Mouse (Mus musculus) myocyte (in vitro differentiated cells): ENCODE data around the gene Prss27. TPM values are rescaled to one million over a fixed set of nuclear protein-coding genes. Genes with fewer than 3 reads are reported as not detected.

Experiments used
- H3K27me3 ChIP-seq: one replicate; pipeline ENCODE4 v1.6.1; 2011; ENCODE audit not compliant: control insufficient read depth, insufficient read depth, insufficient read length
- H3K36me3 ChIP-seq: one replicate; pipeline ENCODE4 v1.6.1; 2011; ENCODE audit not compliant: control insufficient read depth, insufficient read depth
- H3K4me2 ChIP-seq: one replicate; pipeline ENCODE4 v1.6.1; 2011; ENCODE audit warnings: low read depth, control low read depth
- H3K4me3 ChIP-seq: one replicate; pipeline ENCODE4 v1.5.1; 2011; ENCODE audit warnings: mild to moderate bottlenecking, control low read depth, moderate library complexity
- H3K79me2 ChIP-seq: one replicate; pipeline ENCODE4 v1.6.1; 2011; ENCODE audit not compliant: control insufficient read depth, insufficient read depth
- H3ac ChIP-seq: one replicate; pipeline ENCODE4 v1.6.1; 2011; ENCODE audit not compliant: control insufficient read depth, insufficient read length
- CEBPB ChIP-seq: IDR thresholded peaks from 2 replicates; pipeline ENCODE4 v1.6.1; 2011; ENCODE audit warnings: mild to moderate bottlenecking, moderate library complexity; ENCODE audit not compliant: poor library complexity, insufficient read depth, severe bottlenecking
- E2F4 ChIP-seq: IDR thresholded peaks from one replicate; pipeline ENCODE4 v1.6.1; 2011; ENCODE audit warnings: mild to moderate bottlenecking, control low read depth, moderate library complexity; ENCODE audit not compliant: insufficient read depth
- MAX ChIP-seq: IDR thresholded peaks from one replicate; pipeline ENCODE4 v1.6.1; 2011; ENCODE audit warnings: low read depth, mild to moderate bottlenecking, control low read depth
- MYOD1 ChIP-seq, 3 experiments: IDR thresholded peaks; one replicate each; pipeline ENCODE4 v1.6.1; 2011; ENCODE audit warnings: control low read depth in 2 of 3, low read depth in 2 of 3, mild to moderate bottlenecking in 2 of 3, moderate library complexity in 1 of 3; ENCODE audit not compliant: insufficient read length in 2 of 3, control insufficient read depth in 1 of 3
- MYOG ChIP-seq, 3 experiments: IDR thresholded peaks; one replicate each; pipeline ENCODE4 v1.6.1; 2011; ENCODE audit warnings: control low read depth in 2 of 3, low read depth in 2 of 3, mild to moderate bottlenecking in 2 of 3; ENCODE audit not compliant: insufficient read length in 2 of 3, control insufficient read depth in 1 of 3, insufficient read depth in 1 of 3
- POLR2A ChIP-seq: IDR thresholded peaks from one replicate; pipeline ENCODE4 v1.6.1; 2011; ENCODE audit warnings: low read depth, mild to moderate bottlenecking, control low read depth, moderate library complexity; ENCODE audit not compliant: insufficient read length
- POLR2AphosphoS2 ChIP-seq: IDR thresholded peaks from one replicate; pipeline ENCODE4 v1.6.1; 2011; ENCODE audit warnings: low read depth, control low read depth; ENCODE audit not compliant: insufficient read length
- REST ChIP-seq: IDR thresholded peaks from one replicate; pipeline ENCODE4 v1.6.1; 2011; ENCODE audit warnings: mild to moderate bottlenecking, control low read depth, moderate library complexity; ENCODE audit not compliant: insufficient read depth, insufficient read length
- SRF ChIP-seq: IDR thresholded peaks from one replicate; pipeline ENCODE4 v1.6.1; 2011; ENCODE audit warnings: low read depth; ENCODE audit not compliant: control insufficient read depth, insufficient read length
- TCF12 ChIP-seq: IDR thresholded peaks from one replicate; pipeline ENCODE4 v1.6.1; 2011; ENCODE audit warnings: mild to moderate bottlenecking, control low read depth; ENCODE audit not compliant: poor library complexity, insufficient read depth, severe bottlenecking
- TCF3 ChIP-seq: IDR thresholded peaks from one replicate; pipeline ENCODE4 v1.6.1; 2011; ENCODE audit warnings: low read depth, control low read depth; ENCODE audit not compliant: insufficient read length
- USF1 ChIP-seq: IDR thresholded peaks from one replicate; pipeline ENCODE4 v1.6.1; 2011; ENCODE audit warnings: low read depth, mild to moderate bottlenecking, control low read depth, moderate library complexity
- polyA plus RNA-seq: library from polyadenylated mRNA; unstranded; fragments of >200 nt; fragmentation: generic; extraction: Trizol; gene quantifications from one replicate; pipeline ENCODE4 v1.2.1, GENCODE M21; 2012; ENCODE audit warnings: missing spikeins

The Prss27 gene
- polyA plus RNA-seq, 1 experiment: 0.14 TPM

DNA sequence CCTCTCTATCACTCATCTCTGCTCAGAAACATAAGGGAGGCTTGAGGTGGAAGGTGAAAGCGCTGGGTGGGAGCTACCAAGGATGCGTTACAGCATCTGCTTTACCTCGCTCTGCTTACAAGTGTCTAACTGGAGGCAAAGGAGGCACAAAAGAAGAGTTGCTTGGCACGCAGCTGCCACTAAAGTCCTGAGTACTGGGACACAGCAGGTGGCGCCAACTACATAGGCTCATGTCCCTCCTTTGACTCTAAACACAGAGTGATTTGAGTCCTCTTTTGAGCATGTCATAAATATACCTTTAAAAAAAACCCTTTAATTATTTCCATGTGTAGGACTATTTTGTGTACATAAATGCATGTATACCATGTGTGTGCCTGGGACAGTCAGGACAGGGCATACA, 28.3 kb upstream of the Prss27 start:
- Histone ChIP-seq H3ac (no peak overlapping the region), H3K79me2 (no peaks in the 10 kb centered on the region)
- TF ChIP-seq MYOD1 (IDR thresholded peaks at IDR 0.05; ENCODE audit: control insufficient read depth in 1 of 3, insufficient read length in 2 of 3, low read depth in 2 of 3): no peak
- no peak for TF ChIP-seq TCF12
- TF ChIP-seq POLR2AphosphoS2: no peak
- no peak for TF ChIP-seq TCF3
- no peak for TF ChIP-seq MYOG (IDR thresholded peaks at IDR 0.05; ENCODE audit: control insufficient read depth in 1 of 3, insufficient read depth in 1 of 3, insufficient read length in 2 of 3, low read depth in 2 of 3)
- no peak for TF ChIP-seq SRF
- TF ChIP-seq USF1: no peak
- TF ChIP-seq POLR2A: no peak
- TF ChIP-seq MAX: no peak
- no peak for TF ChIP-seq CEBPB
- no peak for TF ChIP-seq E2F4
- no peak for TF ChIP-seq REST

DNA sequence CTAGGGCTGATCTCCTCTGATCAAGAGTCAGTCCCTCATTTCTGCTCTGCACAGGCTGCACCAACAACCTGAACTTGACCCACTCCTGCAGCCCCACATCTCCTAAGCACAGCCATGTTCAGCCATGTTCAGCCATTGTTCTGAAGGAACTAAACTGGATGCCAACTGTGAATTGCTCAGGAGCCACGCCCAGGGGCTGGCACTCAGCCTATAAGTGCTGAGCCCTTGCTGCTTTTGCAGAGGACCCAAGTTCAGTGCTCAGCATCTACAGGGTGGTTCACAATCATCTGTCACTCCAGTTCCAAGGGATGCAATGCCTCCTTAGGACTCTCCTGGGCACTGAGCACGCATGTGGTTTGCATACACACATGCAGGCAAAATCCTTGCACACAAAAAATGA, 25.0 kb upstream of the Prss27 start:
- TF ChIP-seq POLR2A (no peak), TCF12 (no peak), USF1 (no peak), REST (no peak), E2F4 (no peak), MAX (no peak), POLR2AphosphoS2 (no peak), TCF3 (no peak), CEBPB (no peak), MYOD1 (IDR thresholded peaks at IDR 0.05; ENCODE audit: control insufficient read depth in 1 of 3, insufficient read length in 2 of 3, low read depth in 2 of 3) (no peak), SRF (no peak), MYOG (IDR thresholded peaks at IDR 0.05; ENCODE audit: control insufficient read depth in 1 of 3, insufficient read depth in 1 of 3, insufficient read length in 2 of 3, low read depth in 2 of 3) (no peak)
- Histone ChIP-seq H3K36me3 (no peaks in the 10 kb centered on the region), H3K79me2 (no peaks in the 10 kb centered on the region), H3K4me2 (no peak overlapping the region), H3K27me3 (no peaks in the 10 kb centered on the region), H3ac (no peak overlapping the region), H3K4me3 (no peak overlapping the region)

More for the DNA sequence above, 28.3 kb upstream of the Prss27 start:
- Histone ChIP-seq H3K4me2 (no peak overlapping the region), H3K36me3 (no peaks in the 10 kb centered on the region), H3K4me3 (no peak overlapping the region), H3K27me3 (no peaks in the 10 kb centered on the region)

GRCm38 (mm10) chr17:24014433-24014965, 23.4 kb upstream of the Prss27 start:
- TF ChIP-seq SRF (no peak), CEBPB (no peak), MAX (no peak), MYOG (IDR thresholded peaks at IDR 0.05; ENCODE audit: control insufficient read depth in 1 of 3, insufficient read depth in 1 of 3, insufficient read length in 2 of 3, low read depth in 2 of 3) (no peak), E2F4 (no peak)

DNA sequence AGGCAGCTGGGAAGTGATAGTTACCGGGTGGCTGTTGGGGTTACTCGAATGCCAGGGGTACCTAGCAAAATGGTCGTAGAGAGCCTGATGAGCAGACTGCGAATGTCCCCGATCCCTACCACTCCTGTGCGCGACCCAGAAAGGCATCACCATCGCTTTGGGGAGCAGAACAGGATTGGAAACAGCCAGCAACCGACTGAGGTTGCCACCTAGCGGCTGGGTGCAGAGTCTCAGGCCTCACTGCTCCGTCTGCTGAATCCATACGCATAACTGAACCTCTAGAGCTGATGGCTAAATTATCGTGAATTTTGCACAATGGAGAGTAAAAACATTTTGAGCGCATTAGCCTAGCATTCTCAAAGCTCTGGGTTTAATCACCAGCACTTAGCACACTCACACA, 22.2 kb upstream of the Prss27 start:
- Histone ChIP-seq H3K79me2 (no peaks in the 10 kb centered on the region), H3K4me3 (no peak overlapping the region), H3K27me3 (no peaks in the 10 kb centered on the region), H3ac (no peak overlapping the region), H3K4me2 (no peak overlapping the region), H3K36me3 (no peaks in the 10 kb centered on the region)
- TF ChIP-seq TCF12: no peak
- no peak for TF ChIP-seq MYOD1 (IDR thresholded peaks at IDR 0.05; ENCODE audit: control insufficient read depth in 1 of 3, insufficient read length in 2 of 3, low read depth in 2 of 3)
- TF ChIP-seq CEBPB: no peak
- no peak for TF ChIP-seq POLR2AphosphoS2
- TF ChIP-seq MAX: no peak
- TF ChIP-seq TCF3: no peak
- no peak for TF ChIP-seq MYOG (IDR thresholded peaks at IDR 0.05; ENCODE audit: control insufficient read depth in 1 of 3, insufficient read depth in 1 of 3, insufficient read length in 2 of 3, low read depth in 2 of 3)
- no peak for TF ChIP-seq REST
- no peak for TF ChIP-seq E2F4
- TF ChIP-seq POLR2A: no peak
- TF ChIP-seq USF1: no peak
- TF ChIP-seq SRF: no peak

More at GRCm38 (mm10) chr17:24014433-24014965, 23.4 kb upstream of the Prss27 start:
- Histone ChIP-seq H3K4me3 (no peak overlapping the region), H3K79me2 (no peaks in the 10 kb centered on the region), H3K4me2 (no peak overlapping the region), H3ac (no peak overlapping the region), H3K27me3 (no peaks in the 10 kb centered on the region), H3K36me3 (no peaks in the 10 kb centered on the region)

- no peak overlapping the region for H3K4me3 ChIP-seq
- TF ChIP-seq REST: no peak
- no peaks in the 10 kb centered on the region for H3K36me3 ChIP-seq
- no peaks in the 10 kb centered on the region for H3K79me2 ChIP-seq
- H3ac ChIP-seq: no peak overlapping the region
- no peaks in the 10 kb centered on the region for H3K27me3 ChIP-seq
- H3K4me2 ChIP-seq: peak overlapping the region; percentile 49
Observed at GRCm38 (mm10) chr17:24020696-24021095, 17.2 kb upstream of the Prss27 start.
